Mouse (Mus musculus) stomach, adult 2 months (tissue): ENCODE results near the gene Ehhadh. TPM values are rescaled to one million over a fixed set of nuclear protein-coding genes. Genes with fewer than 3 reads are reported as not detected.

Experiments
- polyA plus RNA-seq: library from polyadenylated mRNA; depleted of rRNA; stranded (reverse); fragments of >200 nt; gene quantifications from 2 replicates; pipeline ENCODE4 v1.2.3, GENCODE M21; 2012; rRNA removed

The Ehhadh gene
- polyA plus RNA-seq: 2.8 and 4.6 TPM in 2 replicates

GRCm38 (mm10) chr16:21787516-21788353, at the start of gene Ehhadh:
Gene Ehhadh (minus strand): TSS chr16:21787807.

GRCm38 (mm10) chr16:21793875-21794696, 6.5 kb upstream of the Ehhadh start, which contains the start of gene Map3k13:
Gene Map3k13 (plus strand): TSS chr16:21794346.

Other genes with a start within 250 kb of the Ehhadh start
- 2.6 and 4.7 TPM in 2 replicates for gene 2510009E07Rik, start 93.1 kb downstream of the Ehhadh start, polyA plus RNA-seq
- 0.62 and 0.83 TPM in 2 replicates for gene Map3k13, start 6.5 kb upstream of the Ehhadh start, polyA plus RNA-seq
- 5.9 and 8.8 TPM in 2 replicates for gene Tmem41a, start 159.7 kb upstream of the Ehhadh start, polyA plus RNA-seq
- gene Liph, start 207.9 kb upstream of the Ehhadh start, polyA plus RNA-seq: 11.6 and 12.4 TPM in 2 replicates
- 1.5 and 2.6 TPM in 2 replicates for gene Senp2, start 221.7 kb upstream of the Ehhadh start, polyA plus RNA-seq